Mouse (Mus musculus) granulocyte monocyte progenitor cell, adult 5-6 weeks (primary cell): ENCODE measurements around the gene Mtr. TPM values are rescaled to one million over a fixed set of nuclear protein-coding genes. Genes with fewer than 3 reads are reported as not detected.

ENCODE experiments used
- ATAC-seq: replicated peaks from 2 replicates; pipeline ENCODE4 v1.8.0; 2016; ENCODE audit warnings: mild to moderate bottlenecking, moderate TSS enrichment, inconsistent platforms; ENCODE audit not compliant: poor library complexity, severe bottlenecking
- total RNA-seq, 2 experiments: library from RNA; stranded (forward) in 1 of 2; stranded (reverse) in 1 of 2; fragments of 200-712, 200-1000 nt in 1 of 2; fragments of >200 nt in 1 of 2; fragmentation: Nextera tagmentation in 1 of 2; gene quantifications; 2 replicates each; pipeline ENCODE4 v1.2.3; 2014 to 2017

Mtr gene
- total RNA-seq (2014; fragmentation: Nextera tagmentation), result 28.3 and 40.8 TPM in 2 replicates
- 39.8 and 46.2 TPM in 2 replicates for total RNA-seq (2017)

DNA sequence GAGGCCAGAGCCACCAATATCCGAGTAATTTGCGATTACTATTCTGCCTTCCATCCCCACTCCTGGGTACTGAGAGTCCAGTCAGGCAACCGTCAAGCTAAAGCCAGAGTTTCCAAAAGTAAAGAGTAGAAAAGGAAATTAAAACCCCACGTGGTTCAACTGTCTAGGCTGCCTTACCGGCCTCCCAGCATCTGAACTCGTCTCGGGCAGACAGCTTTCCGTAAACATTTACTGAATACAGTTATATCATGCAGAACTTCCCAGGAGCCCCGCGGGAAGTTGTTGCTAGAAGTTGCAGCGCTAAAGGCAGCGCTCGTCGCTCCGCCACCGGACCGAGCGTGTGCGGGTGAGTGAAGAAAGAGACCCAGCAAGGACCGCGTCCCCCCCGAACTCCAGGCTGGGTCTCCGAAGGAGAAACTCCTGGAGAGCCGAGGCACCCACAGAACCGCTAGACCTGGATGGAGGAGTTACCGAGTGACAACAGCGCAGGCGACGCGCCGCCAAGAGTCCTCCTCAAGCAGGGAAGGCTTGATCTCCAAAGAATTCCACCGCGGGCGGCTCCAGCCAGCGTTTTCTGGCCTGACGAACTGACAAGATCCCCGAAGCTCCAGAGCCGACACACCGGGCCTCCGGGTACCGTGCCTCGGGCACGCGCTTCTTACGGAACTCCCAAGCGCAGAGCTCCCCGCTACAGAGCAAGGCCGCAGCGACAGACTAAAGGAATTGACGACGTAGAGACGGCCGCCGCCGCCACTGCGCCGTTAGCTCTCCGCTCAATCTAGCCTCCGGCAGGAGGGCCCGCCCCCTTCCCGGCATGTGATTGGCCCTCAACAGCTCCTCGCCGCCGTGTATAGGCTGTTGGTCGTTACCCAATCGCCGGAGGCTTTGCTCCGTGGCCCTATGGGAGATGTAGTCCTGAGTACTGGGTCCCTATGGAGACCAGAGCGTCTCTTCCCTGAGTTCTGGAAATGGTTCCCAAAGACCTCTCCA is at the start of gene Mtr:
TSS of gene Mtr (minus strand) at position 723 of the 990 bp plus-strand sequence.
- peak; percentile 93 for ATAC-seq

DNA sequence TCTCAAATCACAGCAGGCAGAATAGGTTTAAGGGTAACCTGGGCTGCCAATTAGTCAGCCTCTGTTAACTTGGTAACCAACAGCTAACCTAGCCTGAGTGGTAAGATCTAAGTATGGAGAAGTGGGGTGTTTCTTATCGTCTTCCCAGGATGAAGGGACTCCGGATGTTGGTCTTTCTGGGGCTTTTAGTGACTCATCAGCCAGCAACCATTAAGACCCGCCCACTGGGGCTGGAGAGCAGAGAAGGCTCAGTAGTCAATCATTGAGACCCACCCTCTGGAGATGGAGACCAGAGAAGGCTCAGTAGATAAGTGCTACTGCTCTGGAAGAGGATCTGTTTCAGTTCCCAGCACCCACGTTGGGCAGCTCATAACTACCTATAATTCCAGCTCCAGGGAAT is 49.4 kb upstream of the Mtr start:
- no peak for ATAC-seq

DNA sequence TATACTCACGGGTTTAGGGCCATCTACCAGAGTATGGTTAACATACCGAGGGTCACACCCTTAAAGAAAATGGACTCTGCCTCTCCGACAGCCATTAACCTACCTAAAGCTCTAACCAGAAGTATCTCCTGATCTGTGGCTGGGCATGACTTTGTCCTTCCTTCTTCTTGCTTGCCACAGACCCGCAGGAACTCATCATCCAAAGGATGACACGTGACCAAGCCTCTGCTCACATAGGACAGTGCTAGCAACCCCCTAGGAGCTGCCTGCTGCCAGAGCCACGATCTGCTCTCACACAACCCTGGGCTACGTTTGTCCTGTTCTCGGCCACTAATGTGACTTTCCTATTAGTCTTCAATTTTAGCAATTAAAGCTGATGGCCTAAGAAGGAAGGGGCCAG is 47.6 kb upstream of the Mtr start:
- ATAC-seq, result peak; percentile 17; the same call in 1 of the 2 replicates

- ATAC-seq, result no peak
These were observed 47.1 kb upstream of the Mtr start for GRCm38 (mm10) chr13:12304991-12305390.

DNA sequence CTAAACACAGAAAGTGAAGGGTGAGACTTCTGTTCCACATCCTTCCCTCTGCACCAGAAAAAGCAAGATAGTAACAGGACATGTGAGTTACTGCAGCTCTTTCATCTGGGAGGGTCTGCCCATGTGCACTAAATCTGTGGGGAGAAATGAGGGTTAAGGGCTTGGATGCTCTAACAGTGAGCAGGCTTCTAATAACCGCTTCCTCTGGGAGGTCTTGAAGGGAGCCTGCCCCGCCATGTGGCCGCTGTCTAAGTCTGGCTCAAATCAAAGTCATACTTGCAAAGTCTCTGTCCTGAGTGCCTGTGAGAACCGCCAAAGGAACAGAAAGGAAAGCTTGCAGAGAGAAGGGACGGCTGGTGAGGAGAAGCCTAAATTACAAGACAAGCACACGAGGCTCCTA is 39.9 kb upstream of the Mtr start:
- no peak for ATAC-seq

GRCm38 (mm10) chr13:12296701-12297100 is 38.8 kb upstream of the Mtr start:
- peak; percentile 33; the same call in 1 of the 2 replicates for ATAC-seq

- ATAC-seq, result no peak
These were observed 35.9 kb upstream of the Mtr start for GRCm38 (mm10) chr13:12293810-12294209.

DNA sequence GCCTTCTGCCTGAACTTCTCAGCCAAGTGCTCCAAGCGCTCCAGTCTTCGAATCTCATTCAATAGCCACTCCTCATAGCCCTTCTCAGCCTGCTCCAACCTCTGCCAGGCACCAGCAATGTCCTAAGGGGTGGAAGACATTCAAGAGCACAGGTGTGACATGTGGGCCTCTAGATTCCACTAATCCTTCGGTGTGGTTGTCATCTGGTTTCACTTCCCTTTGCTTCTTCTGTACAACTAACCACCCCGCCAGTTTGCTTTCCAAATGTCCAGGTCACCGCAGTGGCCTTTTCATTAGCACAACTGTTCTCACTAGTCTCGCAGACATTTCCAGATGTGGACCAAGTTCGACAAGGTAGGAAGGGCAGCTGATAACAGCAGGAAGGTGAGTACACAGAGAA is 32.8 kb upstream of the Mtr start:
- ATAC-seq, result peak; percentile 62

DNA sequence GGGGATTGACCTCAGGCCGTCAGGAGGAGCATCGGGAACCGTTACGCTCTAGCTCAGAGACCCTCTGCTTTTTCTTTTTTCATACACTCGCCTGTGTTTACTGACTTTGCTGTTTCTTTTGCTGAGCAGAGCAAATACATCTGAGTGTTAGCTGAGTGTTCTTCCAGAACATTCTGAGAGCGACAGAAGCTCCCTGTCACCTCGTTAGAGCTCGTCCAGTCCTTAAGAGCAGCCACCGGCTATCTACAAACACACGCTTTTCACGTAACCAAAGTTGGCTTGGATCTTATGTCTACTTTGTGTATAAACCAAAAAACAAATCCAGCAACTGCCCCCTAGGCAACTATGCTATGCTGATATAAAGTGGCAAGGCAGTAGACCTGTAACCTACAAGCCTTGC is 26.6 kb upstream of the Mtr start:
- ATAC-seq, result no peak

GRCm38 (mm10) chr13:12283826-12284225 is 25.9 kb upstream of the Mtr start:
- no peak for ATAC-seq

DNA sequence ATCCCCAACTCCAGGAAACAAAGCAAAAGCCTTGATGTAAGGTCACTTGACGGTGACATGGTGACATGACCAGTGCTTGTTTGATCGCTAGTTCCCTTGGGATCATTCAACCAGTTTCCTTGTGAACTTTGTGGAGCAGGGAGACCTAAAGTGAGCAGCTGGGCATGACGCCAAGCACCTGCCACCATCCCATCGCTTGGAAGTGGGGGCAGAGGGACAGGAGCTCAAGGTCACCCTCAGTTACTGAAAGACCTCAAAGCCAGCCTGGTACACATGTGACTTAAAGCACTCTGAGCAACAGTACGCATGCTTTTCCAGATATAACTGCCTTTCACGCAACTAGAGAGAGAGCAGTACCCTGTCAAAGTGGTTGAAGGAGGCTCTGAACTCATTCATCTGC is 16.8 kb upstream of the Mtr start:
- no peak for ATAC-seq

- ATAC-seq, result no peak
These were observed 16.3 kb upstream of the Mtr start for GRCm38 (mm10) chr13:12274220-12274619.

- peak; percentile 95 for ATAC-seq
These were observed 15.0 kb upstream of the Mtr start for GRCm38 (mm10) chr13:12272953-12273352.

DNA sequence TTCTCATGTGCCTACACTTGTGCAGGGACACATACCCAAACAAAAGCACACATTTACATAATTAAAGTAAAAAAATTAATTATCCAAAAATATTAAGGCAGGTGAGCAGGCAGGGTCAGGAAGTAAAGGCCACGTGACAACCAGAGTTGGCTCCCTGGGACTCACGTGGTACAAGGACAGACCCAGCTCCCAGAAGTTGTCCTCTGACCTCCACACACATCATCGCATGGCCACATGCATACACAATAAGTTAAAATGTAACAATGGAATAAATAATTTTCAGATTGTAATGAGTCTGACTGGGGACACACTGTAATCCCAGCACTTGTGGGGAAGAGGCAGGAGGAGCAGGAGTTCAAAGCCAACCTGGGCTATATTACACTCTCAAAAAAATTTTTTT is 10.1 kb upstream of the Mtr start:
- ATAC-seq, result no peak

GRCm38 (mm10) chr13:12267097-12267496 is 9.2 kb upstream of the Mtr start:
- ATAC-seq, result no peak

DNA sequence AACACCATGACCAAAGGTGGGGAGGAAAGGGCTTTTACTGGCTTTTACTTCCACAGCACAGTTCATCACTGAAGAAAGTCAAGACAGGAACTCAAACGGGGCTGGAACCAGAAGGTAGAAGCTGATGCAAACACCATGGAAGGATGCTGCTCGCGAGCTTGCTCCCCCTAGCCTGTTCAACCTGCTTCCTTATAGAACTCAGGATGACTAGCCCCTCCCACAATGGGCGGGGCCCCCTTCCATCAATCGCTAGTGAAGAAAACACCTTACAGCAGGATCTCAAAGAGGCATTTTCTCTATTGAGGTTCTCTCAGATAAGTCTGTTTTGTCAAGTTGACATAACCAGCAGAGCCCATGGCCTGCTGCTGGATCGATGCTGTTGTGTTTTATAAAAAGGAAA is 6.1 kb upstream of the Mtr start:
- no peak for ATAC-seq

- ATAC-seq, result no peak
These were observed 3.6 kb upstream of the Mtr start for GRCm38 (mm10) chr13:12261505-12261904.

- no peak for ATAC-seq
These were observed 982 bp downstream of the Mtr start for GRCm38 (mm10) chr13:12256871-12257390.

- ATAC-seq, result peak; percentile 45
These were observed 1.8 kb downstream of the Mtr start for GRCm38 (mm10) chr13:12255911-12256705.

DNA sequence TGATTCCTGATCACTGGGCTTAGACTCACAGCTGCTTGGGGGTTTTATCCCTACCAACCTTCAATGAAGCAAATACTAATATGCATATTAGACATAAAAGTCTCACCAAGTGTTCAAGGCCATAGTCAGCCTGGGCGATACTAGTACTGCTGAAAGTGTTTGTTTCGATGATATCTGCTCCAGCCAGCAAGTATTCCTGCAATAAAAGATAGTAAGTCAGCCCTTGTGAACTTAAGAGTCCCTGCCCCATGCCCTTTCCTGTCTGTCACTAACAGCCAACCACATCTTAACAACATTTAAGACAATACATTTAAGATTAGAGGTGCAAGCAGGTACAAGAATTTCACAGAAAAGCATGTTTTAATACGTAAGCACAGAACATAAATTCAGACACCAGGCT is 7.4 kb downstream of the Mtr start:
- no peak for ATAC-seq
